Mouse (Mus musculus) hindbrain, embryonic 12.5 days (tissue): ENCODE results near the gene Top3a. TPM values are rescaled to one million over a fixed set of nuclear protein-coding genes. Genes with fewer than 3 reads are reported as not detected.
A peak's percentile ranks its signal among the peaks of the same experiment; 100 is the strongest.

Experiments used
- ATAC-seq: fragments of 200-750 bp; cut with Nextera tagmentation; 2 replicates; pipeline ENCODE4 v1.8.0; 2017; ENCODE audit warnings: moderate TSS enrichment; ENCODE audit not compliant: low FRiP score
- H3K27ac ChIP-seq: fragments of 300-500 bp; sonication (generic); 2 replicates; pipeline ENCODE4 v1.5.1; 2016; ENCODE audit warnings: mild to moderate bottlenecking
- H3K27me3 ChIP-seq: fragments of 300-500 bp; sonication (generic); 2 replicates; pipeline ENCODE4 v1.6.1; 2016; ENCODE audit warnings: mild to moderate bottlenecking
- H3K36me3 ChIP-seq: fragments of 300-500 bp; sonication (generic); 2 replicates; pipeline ENCODE4 v1.6.1; 2016; ENCODE audit warnings: mild to moderate bottlenecking
- H3K4me1 ChIP-seq: fragments of 300-500 bp; sonication (generic); 2 replicates; pipeline ENCODE4 v1.6.1; 2016
- H3K4me2 ChIP-seq: fragments of 300-500 bp; sonication (generic); replicated peaks from 2 replicates; pipeline ENCODE4 v1.6.1; 2016; ENCODE audit warnings: mild to moderate bottlenecking
- H3K4me3 ChIP-seq: fragments of 300-500 bp; sonication (generic); 2 replicates; pipeline ENCODE4 v1.5.1; 2016; ENCODE audit warnings: mild to moderate bottlenecking
- H3K9ac ChIP-seq: fragments of 300-500 bp; sonication (generic); 2 replicates; pipeline ENCODE4 v1.6.1; 2016; ENCODE audit warnings: mild to moderate bottlenecking, moderate library complexity
- H3K9me3 ChIP-seq: fragments of 300-500 bp; sonication (generic); replicated peaks from 2 replicates; pipeline ENCODE4 v1.6.1; 2016; ENCODE audit warnings: mild to moderate bottlenecking
- WGBS: fragments of 180-500 bp; shearing (Covaris S2); methylation state at CpG from one replicate; pipeline ENCODE4 v1.1.7; 2016; 5-methylcytosine and 5-hydroxymethylcytosine counted together
- polyA plus RNA-seq: library from polyadenylated mRNA; unstranded; fragments of >200 nt; fragmentation: Nextera tagmentation; extraction: Ambion mirVana; gene quantifications from 2 replicates; pipeline ENCODE4 v1.2.1, GENCODE M21; 2016

The Top3a gene
- polyA plus RNA-seq, 1 experiment from 2014 or later, result 17.3 TPM

DNA sequence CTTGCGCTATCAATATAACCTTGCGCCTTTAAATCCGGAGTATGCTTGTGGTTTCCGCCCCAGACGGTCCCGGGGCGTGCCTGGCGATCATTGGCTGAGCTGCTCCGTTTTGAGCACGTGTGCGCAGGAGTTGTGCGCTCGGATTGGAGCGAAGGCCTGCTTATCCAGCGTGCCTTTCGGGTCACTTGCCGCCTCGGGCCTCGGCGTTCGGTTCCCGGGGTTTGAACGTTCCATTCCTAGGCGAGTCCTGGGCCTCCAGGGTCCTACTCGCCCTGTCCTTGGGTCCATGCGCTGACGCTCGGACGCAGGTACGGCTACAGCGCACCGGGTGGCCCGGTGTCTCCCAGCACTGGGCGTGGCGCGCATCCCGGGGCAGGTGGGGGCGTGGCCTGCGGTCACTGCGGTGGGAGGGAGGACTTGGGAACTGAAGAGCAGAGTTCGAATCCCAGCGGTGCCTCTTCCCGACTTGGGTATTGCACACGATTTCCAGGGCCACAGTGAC is 48.9 kb downstream of the Top3a start, which contains the start of gene Mief2:
Mief2 (plus strand) TSS at position 139 of the 502 bp plus-strand sequence.
- H3K27ac ChIP-seq, result peak within 1 kb of the TSS; percentile 85
- H3K9me3 ChIP-seq, result no peaks in the 10 kb centered on the region
- peak within 1 kb of the TSS; percentile 92 for H3K4me3 ChIP-seq
- no peaks in the 10 kb centered on the region for H3K27me3 ChIP-seq
- H3K9ac ChIP-seq, result peak within 1 kb of the TSS; percentile 89
- peaks cover 44% of the 10 kb centered on the region for H3K36me3 ChIP-seq
- WGBS, result 1% methylated on average over 44 of the region's 44 CpGs
- peaks cover 29% of the 10 kb centered on the region for H3K4me1 ChIP-seq
- H3K4me2 ChIP-seq, result peak within 1 kb of the TSS; percentile 75
- peak; percentile 87 for ATAC-seq

DNA sequence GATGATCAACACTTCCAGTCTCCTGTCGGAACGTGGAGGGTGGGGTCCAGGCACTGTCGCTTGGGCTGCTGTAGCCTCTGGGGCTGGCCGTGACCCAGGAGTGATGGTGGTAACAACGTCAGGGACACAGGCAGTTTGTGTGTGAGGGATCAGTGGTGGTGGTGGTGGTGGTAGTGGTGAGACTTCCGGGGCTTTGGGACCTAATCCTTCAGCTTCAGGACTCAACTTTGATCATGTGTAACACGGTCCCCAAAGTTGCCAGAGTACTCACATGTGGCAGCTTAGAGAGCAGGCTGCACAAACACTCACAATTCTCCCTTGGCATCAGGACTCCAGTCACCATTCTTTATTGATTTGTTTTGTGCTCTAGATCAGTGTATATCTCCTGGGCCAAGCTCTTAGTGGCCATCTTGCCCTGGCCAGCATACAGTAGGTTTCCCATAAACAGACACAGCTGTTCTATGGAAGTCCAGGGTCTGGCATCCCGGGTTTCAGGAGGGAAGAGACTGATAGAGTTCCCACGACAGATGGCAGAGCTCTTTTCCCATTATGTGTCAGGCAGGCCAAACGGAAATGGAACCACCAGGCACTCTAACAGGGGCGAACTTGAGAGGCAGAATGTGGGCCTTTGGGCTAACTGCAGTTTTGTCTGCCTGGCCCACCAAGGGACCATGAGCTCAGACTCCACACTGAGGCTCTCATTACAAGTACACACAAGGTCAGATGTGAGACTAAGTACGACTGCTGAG is 49.6 kb downstream of the Top3a start:
- H3K4me2 ChIP-seq, result peak overlapping the region; percentile 75
- ATAC-seq, result peak; percentile 29
- 7% methylated on average over 12 of the region's 12 CpGs for WGBS
- H3K36me3 ChIP-seq, result peaks cover 45% of the 10 kb centered on the region
- H3K9me3 ChIP-seq, result no peaks in the 10 kb centered on the region
- H3K9ac ChIP-seq, result peak overlapping the region; percentile 89
- H3K27me3 ChIP-seq, result no peaks in the 10 kb centered on the region
- peak overlapping the region; percentile 83 for H3K27ac ChIP-seq
- H3K4me3 ChIP-seq, result peak overlapping the region; percentile 92
- H3K4me1 ChIP-seq, result peaks cover 29% of the 10 kb centered on the region

DNA sequence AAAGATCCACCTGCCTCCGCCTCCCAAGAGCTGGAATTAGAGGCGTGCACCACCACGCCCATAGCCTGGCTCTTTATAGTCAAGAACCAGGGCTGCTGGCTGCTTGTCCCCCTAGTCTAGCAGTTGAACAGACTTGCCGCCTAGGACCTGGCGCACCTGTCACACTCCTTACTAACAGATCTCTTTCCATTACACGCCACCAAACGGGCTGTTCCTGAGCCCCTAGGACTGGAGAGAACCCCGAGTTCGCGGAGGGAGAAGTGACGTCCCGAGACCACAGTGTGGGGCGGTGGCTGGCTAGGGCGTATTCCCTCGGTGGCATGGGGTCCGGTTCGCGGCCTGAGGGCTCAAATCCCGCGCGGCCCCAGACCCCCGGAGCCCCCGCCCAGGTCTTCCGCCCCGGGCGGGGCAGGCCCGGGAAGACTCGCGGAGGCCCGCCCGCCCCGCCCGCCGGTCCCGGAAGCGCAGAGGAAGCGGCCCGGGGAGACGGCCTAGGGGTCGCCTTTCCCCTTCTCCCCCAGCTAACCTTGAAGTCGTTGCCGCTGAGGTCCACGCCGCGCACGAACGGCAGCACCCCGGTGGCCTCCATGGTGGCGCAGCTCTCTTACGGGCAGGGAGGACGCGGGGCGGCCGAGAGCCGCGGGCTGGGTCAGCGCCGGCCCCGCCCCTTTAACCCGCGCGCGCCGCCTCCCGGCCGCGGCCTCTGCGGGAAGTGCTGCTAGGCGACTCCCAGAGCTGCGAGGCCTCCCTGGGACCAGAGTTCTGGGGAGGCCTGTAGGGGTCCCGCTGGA is 50.4 kb downstream of the Top3a start, which contains the start of gene Flii:
Flii (minus strand) TSS at position 663 of the 791 bp plus-strand sequence.
- Histone ChIP-seq H3K9me3 (no peaks in the 10 kb centered on the region), H3K4me3 (peak within 1 kb of the TSS; percentile 92), H3K27ac (peak within 1 kb of the TSS; percentile 83), H3K4me1 (peaks cover 29% of the 10 kb centered on the region), H3K36me3 (peaks cover 47% of the 10 kb centered on the region), H3K27me3 (no peaks in the 10 kb centered on the region), H3K4me2 (peak within 1 kb of the TSS; percentile 75), H3K9ac (peak within 1 kb of the TSS; percentile 89)
- ATAC-seq, result peak; percentile 77
- under 1% methylated on average over 54 of the region's 71 CpGs for WGBS

DNA sequence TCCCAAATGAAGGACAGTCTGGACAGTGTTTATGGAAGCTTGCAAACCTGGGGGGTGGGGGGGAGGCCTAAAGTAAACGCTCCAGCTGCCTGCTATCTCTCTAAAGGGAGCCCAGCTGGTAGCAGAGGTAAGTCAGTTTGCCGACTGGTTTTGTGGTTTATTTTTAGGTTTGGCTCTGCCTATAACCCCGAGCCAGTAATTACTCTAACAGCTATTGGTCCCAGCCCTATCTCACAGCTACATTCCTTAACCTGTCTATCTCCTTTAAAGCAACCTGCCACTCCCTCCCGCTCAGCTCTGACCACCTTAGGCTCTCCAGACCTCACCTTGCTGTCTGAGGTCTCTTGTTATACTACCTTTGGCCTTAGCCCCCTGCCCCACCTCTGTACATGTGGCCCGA is 57.9 kb downstream of the Top3a start:
- Histone ChIP-seq H3K4me1 (no peaks in the 10 kb centered on the region), H3K4me3 (no peak overlapping the region), H3K9ac (no peak overlapping the region), H3K27ac (no peak overlapping the region), H3K9me3 (no peaks in the 10 kb centered on the region), H3K4me2 (no peak overlapping the region), H3K36me3 (peaks cover 99% of the 10 kb centered on the region), H3K27me3 (no peaks in the 10 kb centered on the region)
- ATAC-seq, result no peak
- WGBS, result 91% methylated on average over 5 of the region's 5 CpGs

DNA sequence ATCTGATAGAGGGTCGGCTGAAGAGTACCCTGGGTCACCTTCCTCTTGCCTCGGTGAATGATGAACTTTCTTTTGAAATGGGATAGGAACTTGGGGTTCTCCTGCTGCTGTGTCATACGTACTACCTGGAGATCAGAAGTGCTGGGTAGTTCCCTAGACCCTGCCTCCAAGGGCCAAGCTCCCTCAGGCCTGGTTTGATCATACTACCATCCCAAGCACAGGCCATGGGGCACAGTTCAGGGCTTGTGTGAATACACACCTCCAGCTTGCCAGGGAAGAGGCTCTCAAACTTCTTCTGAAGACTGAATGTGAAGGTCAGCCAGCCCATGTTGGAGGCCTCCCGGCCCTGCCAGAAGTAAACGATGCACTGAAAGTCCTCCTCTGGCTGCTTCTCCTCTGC is 61.3 kb downstream of the Top3a start:
- H3K27ac ChIP-seq, result no peak overlapping the region
- peaks cover 98% of the 10 kb centered on the region for H3K36me3 ChIP-seq
- H3K9me3 ChIP-seq, result no peaks in the 10 kb centered on the region
- no peak overlapping the region for H3K9ac ChIP-seq
- no peaks in the 10 kb centered on the region for H3K27me3 ChIP-seq
- no peaks in the 10 kb centered on the region for H3K4me1 ChIP-seq
- 90% methylated on average over 5 of the region's 5 CpGs for WGBS
- H3K4me2 ChIP-seq, result no peak overlapping the region
- ATAC-seq, result no peak
- no peak overlapping the region for H3K4me3 ChIP-seq

DNA sequence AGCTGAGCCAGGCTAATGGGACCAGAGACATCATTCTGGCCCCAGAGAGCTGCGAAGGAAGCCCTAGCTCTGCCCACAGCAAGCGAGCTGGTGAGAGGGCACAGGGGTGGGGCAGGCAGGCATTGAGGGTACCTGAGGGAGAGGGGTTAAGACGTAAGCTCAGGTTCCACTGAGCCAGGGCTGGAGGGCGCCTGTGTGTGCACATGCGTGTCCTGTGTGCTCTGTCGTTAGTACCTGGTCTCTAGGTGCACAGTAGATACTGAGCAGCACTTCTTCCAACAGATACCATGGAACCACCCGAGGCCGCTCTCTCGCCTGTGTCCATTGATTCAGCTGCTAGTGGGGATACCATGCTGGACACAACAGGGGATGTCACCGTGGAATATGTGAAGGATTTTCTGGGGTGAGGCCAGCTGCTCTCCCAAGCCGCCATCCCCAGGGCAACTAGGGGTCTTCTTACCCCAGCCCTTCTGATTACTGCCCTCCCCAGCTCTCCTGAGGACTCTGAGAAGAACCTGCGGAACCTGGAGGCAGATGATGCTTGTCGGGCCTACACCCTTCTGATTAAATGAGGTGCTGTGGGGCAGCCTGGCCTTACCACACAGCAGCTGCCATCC is 64.4 kb downstream of the Top3a start:
- 96% methylated on average over 13 of the region's 13 CpGs for WGBS
- Histone ChIP-seq H3K27ac (no peak overlapping the region), H3K4me3 (no peak overlapping the region), H3K4me2 (no peak overlapping the region), H3K27me3 (no peaks in the 10 kb centered on the region), H3K36me3 (peaks cover 98% of the 10 kb centered on the region), H3K9me3 (no peaks in the 10 kb centered on the region), H3K9ac (no peak overlapping the region), H3K4me1 (no peaks in the 10 kb centered on the region)
- ATAC-seq, result no peak

DNA sequence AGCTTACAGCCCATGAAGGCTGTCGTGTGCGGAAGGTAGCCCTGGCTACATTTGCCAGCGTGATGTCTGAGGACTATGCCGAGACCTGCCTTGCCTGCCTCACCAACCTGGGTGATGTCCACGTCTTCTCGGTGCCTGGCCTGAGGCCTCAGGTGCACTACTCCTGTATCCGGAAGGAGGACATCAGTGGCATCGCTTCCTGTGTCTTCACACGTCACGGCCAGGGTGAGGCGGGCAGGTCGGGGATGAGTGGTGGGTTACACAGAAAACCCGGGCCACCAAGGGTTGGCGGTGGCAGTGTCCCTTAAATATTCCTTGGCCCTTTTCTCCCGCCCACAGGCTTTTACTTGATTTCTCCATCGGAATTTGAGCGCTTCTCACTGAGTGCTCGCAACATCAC is 65.1 kb downstream of the Top3a start:
- Histone ChIP-seq H3K4me1 (no peaks in the 10 kb centered on the region), H3K36me3 (peaks cover 99% of the 10 kb centered on the region), H3K27ac (no peak overlapping the region), H3K27me3 (no peaks in the 10 kb centered on the region), H3K9me3 (no peaks in the 10 kb centered on the region), H3K4me2 (no peak overlapping the region), H3K9ac (no peak overlapping the region), H3K4me3 (no peak overlapping the region)
- no peak for ATAC-seq
- WGBS, result 93% methylated on average over 18 of the region's 18 CpGs

DNA sequence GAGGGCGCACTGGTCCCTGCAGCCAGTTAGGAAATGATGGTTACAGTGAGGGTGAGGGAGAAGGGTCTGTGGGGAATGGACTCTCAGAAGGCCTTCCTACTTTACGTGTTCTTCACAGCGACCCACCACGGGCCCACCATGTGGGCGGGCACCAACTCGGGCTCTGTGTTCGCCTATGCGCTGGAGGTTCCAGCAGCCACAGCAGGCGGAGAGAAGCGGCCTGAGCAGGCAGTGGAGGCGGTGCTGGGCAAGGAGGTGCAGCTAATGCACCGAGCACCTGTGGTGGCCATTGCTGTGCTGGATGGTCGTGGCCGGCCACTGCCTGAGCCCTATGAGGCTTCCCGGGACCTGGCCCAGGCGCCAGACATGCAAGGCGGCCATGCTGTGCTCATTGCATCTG is 65.9 kb downstream of the Top3a start:
- Histone ChIP-seq H3K9ac (no peak overlapping the region), H3K9me3 (no peaks in the 10 kb centered on the region), H3K4me1 (no peaks in the 10 kb centered on the region), H3K36me3 (peaks cover 99% of the 10 kb centered on the region), H3K4me2 (no peak overlapping the region), H3K27ac (no peak overlapping the region), H3K4me3 (no peak overlapping the region), H3K27me3 (no peaks in the 10 kb centered on the region)
- WGBS, result 97% methylated on average over 17 of the region's 17 CpGs
- ATAC-seq, result no peak

DNA sequence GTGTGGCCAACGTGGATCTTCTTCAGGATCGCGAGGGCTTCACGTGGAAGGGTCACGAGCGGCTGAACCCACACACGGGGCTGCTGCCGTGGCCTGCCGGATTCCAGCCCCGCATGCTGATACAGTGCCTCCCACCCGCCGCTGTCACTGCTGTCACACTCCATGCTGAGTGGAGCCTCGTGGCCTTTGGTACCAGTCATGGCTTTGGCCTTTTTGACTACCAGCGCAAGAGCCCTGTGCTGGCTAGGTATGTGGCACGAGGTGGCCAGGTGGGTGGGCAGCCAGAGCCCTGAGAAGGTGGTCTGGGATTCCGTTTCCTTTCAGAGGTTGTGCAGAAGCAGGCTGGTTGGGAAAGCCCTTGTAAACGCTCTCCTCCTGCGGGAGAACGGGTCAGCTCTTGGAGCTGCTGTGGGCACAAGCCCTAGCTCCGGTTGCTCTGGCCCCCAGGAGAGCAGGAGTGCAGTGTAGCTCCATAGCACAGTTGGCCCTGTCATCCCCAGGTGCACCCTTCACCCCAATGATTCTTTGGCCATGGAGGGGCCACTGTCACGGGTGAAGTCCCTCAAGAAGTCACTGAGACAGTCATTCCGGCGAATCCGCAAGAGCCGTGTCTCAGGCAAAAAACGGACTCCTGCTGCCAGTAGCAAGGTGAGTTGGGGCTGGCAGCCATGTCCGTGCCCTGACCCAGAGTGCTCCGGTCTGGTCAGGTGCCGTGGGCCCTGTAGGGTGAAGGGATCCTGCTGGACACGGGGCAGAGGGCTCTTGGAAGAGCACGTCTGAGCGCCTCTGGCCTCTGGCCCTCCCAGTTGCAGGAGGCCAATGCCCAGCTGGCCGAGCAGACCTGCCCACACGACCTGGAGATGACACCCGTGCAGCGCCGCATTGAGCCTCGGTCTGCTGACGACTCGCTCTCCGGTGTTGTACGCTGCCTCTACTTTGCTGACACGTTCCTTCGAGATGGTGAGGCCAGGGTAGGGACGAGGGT is 67.4 kb downstream of the Top3a start:
- Histone ChIP-seq H3K4me3 (no peak overlapping the region), H3K36me3 (peaks cover 99% of the 10 kb centered on the region), H3K4me2 (no peak overlapping the region), H3K27ac (no peak overlapping the region), H3K27me3 (no peaks in the 10 kb centered on the region), H3K4me1 (no peaks in the 10 kb centered on the region), H3K9ac (no peak overlapping the region), H3K9me3 (no peaks in the 10 kb centered on the region)
- 93% methylated on average over 45 of the region's 45 CpGs for WGBS
- no peak for ATAC-seq

DNA sequence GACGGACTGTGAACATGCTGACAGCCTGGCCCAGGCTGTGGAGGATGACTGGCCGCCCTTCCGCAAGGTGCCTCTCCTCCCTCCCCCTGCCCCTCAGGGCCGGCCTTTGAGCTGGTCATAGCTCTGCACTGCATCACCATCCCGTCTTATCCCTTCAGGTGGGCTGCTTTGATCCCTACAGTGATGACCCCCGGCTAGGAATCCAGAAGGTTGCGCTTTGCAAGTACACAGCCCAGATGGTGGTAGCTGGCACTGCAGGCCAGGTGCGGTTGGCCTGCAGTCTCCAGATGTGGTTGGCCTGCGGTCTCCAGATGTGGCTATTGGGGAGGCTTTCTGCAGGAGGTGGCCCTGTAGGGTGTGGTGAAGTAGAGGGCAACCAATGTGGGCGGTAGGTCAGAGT is 68.5 kb downstream of the Top3a start:
- H3K4me1 ChIP-seq, result peaks cover 4% of the 10 kb centered on the region
- no peak for ATAC-seq

DNA sequence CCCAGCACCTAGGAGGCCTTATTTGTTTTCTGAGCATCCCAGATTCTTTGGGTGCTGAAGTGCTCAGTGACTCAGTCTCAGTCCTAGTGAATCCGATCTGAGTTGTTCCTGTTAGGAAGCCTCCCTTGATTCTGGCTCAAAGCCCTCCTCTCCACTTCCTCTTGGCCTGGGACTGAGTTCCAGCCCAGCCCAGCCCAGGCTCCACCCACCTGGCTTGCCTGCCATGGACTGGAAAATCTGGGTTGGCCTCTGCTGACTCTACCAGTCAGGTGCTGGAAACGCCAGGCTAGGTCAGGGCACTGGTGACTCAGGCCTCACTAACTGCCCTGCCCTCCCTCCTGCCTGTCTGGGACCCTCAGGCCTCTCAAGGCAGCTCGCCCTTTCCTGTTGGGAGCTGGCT is 69.5 kb downstream of the Top3a start:
- H3K4me3 ChIP-seq, result no peak overlapping the region
- H3K4me1 ChIP-seq, result peaks cover 13% of the 10 kb centered on the region
- H3K27me3 ChIP-seq, result no peaks in the 10 kb centered on the region
- H3K27ac ChIP-seq, result no peak overlapping the region
- H3K36me3 ChIP-seq, result peaks cover 90% of the 10 kb centered on the region
- WGBS, result 70% methylated on average over 3 of the region's 3 CpGs
- H3K9ac ChIP-seq, result no peak overlapping the region
- H3K4me2 ChIP-seq, result no peak overlapping the region
- no peaks in the 10 kb centered on the region for H3K9me3 ChIP-seq
- no peak for ATAC-seq

More for the DNA sequence above, 68.5 kb downstream of the Top3a start:
- Histone ChIP-seq H3K9me3 (no peaks in the 10 kb centered on the region), H3K36me3 (peaks cover 95% of the 10 kb centered on the region), H3K9ac (no peak overlapping the region), H3K27me3 (no peaks in the 10 kb centered on the region), H3K4me2 (no peak overlapping the region), H3K4me3 (no peak overlapping the region), H3K27ac (no peak overlapping the region)
- 91% methylated on average over 10 of the region's 10 CpGs for WGBS
